Mouse (Mus musculus) olfactory bulb, adult 2 months (tissue): ENCODE data around the gene Ano9. TPM values are rescaled to one million over a fixed set of nuclear protein-coding genes. Genes with fewer than 3 reads are reported as not detected.

Source experiments
- H3K27ac ChIP-seq: fragments of 200-500 bp; 2 replicates; pipeline ENCODE4 v1.5.1; 2012; ENCODE audit warnings: low read depth, low read length; ENCODE audit not compliant: insufficient read depth
- H3K4me1 ChIP-seq: fragments of 200-500 bp; 2 replicates; pipeline ENCODE4 v1.6.1; 2012; ENCODE audit warnings: low read length; ENCODE audit not compliant: control insufficient read depth, insufficient read depth
- H3K4me3 ChIP-seq: fragments of 200-500 bp; 2 replicates; pipeline ENCODE4 v1.5.1; 2012; ENCODE audit warnings: mild to moderate bottlenecking, low read depth, low read length, moderate library complexity; ENCODE audit not compliant: insufficient read depth
- CTCF ChIP-seq: fragments of 200-500 bp; IDR thresholded peaks from 2 replicates; pipeline ENCODE4 v1.5.1; 2012; ENCODE audit warnings: low read depth, mild to moderate bottlenecking, low read length, moderate library complexity; ENCODE audit not compliant: insufficient read depth
- POLR2A ChIP-seq: fragments of 200-500 bp; IDR thresholded peaks from 2 replicates; pipeline ENCODE4 v1.6.1; 2012; ENCODE audit warnings: mild to moderate bottlenecking, low read depth, low read length, moderate library complexity; ENCODE audit not compliant: insufficient read depth
- WGBS: fragments of 180-500 bp; shearing (Covaris S2); methylation state at CpG from one replicate; pipeline ENCODE4 v1.1.7; 2018; 5-methylcytosine and 5-hydroxymethylcytosine counted together
- polyA plus RNA-seq: library from polyadenylated mRNA; stranded (reverse); fragments of >200 nt; gene quantifications from 2 replicates; pipeline ENCODE4 v1.2.4, GENCODE M21; 2012; ENCODE audit warnings: low replicate concordance; ENCODE audit not compliant: missing spikeins, insufficient read depth, insufficient read length

Gene Ano9
- polyA plus RNA-seq, 1 experiment = not detected

GRCm38 (mm10) chr7:141120605-141121004 lies 3.0 kb upstream of the Ano9 start:
- no peak overlapping the region for H3K4me3 ChIP-seq
- H3K4me1 ChIP-seq = peaks cover 7% of the 10 kb centered on the region; the same call in 1 of the 2 replicates
- WGBS = 86% methylated on average over 3 of the region's 3 CpGs
- H3K27ac ChIP-seq = no peak overlapping the region
- TF ChIP-seq CTCF (no peak), POLR2A (no peak)

GRCm38 (mm10) chr7:141119487-141119886 lies 1.9 kb upstream of the Ano9 start:
- Histone ChIP-seq H3K4me1 (peaks cover 7% of the 10 kb centered on the region; the same call in 1 of the 2 replicates), H3K4me3 (no peak overlapping the region), H3K27ac (no peak overlapping the region)
- no peak for TF ChIP-seq POLR2A
- TF ChIP-seq CTCF = no peak
- 85% methylated on average over 3 of the region's 3 CpGs for WGBS

DNA sequence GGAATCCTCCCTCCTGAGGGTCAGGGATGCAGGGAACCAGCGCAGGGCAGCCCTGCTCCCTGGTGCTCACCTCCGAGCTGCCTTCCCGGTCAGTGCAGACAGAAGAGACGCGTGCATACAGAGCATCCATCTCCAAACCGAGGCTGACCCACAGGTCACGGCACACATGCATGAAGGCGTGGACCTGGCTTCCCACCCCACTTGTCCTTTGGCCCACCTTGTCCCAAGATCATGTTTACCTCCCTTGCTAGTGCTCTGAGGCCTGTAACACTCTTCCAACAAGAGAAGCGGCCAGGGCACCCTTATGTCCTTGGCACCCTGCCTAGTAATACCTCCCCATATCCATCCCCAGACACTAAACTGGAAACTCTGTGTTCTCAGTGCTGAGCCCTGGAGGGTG lies 1.7 kb downstream of the Ano9 start:
- 89% methylated on average over 9 of the region's 9 CpGs for WGBS
- TF ChIP-seq POLR2A (no peak), CTCF (no peak)
- H3K4me1 ChIP-seq = no peaks in the 10 kb centered on the region
- H3K4me3 ChIP-seq = no peak overlapping the region
- no peak overlapping the region for H3K27ac ChIP-seq

GRCm38 (mm10) chr7:141103161-141103560 lies 14.4 kb downstream of the Ano9 start:
- TF ChIP-seq POLR2A (no peak), CTCF (no peak)
- no peak overlapping the region for H3K27ac ChIP-seq
- H3K4me1 ChIP-seq = peaks cover 11% of the 10 kb centered on the region
- no peak overlapping the region for H3K4me3 ChIP-seq
- 72% methylated on average over 3 of the region's 3 CpGs for WGBS

GRCm38 (mm10) chr7:141099911-141100691 lies 17.5 kb downstream of the Ano9 start, which contains the start of gene Sigirr:
TSS of gene Sigirr (minus strand) at chr7:141100572.
- TF ChIP-seq POLR2A (no peak), CTCF (no peak)
- peak within 1 kb of the TSS; percentile 31 for H3K4me3 ChIP-seq
- peaks cover 11% of the 10 kb centered on the region for H3K4me1 ChIP-seq
- WGBS = 3% methylated on average over 56 of the region's 56 CpGs
- H3K27ac ChIP-seq = no peak within 1 kb of the TSS

- peaks cover 14% of the 10 kb centered on the region for H3K4me1 ChIP-seq
- no peak for TF ChIP-seq CTCF
- no peak for TF ChIP-seq POLR2A
- no peak overlapping the region for H3K4me3 ChIP-seq
- WGBS = 82% methylated on average over 5 of the region's 5 CpGs
- no peak overlapping the region for H3K27ac ChIP-seq
Observed at GRCm38 (mm10) chr7:141097177-141097576, 20.4 kb downstream of the Ano9 start.

DNA sequence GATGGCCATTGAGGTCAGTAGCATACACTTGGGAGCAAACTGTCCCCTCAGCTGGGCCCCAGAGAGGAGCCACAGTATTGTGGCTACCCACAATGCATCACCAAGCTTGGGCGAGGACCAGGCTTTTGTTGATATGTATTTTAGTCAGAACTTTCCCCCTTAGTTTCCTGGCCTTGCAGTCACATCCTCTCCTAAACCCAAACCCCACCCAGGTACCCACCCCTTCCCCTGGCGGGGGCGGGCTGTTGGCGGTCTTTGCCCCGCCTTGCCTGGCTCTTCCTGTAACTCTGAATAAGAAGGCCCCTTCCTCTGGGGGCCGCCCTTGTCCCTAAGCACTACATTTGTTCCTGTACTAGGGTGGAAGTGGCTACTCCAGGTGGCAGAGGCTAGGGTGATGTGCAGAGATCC lies 21.0 kb downstream of the Ano9 start:
- TF ChIP-seq POLR2A = no peak
- TF ChIP-seq CTCF = no peak
- Histone ChIP-seq H3K4me3 (peak overlapping the region; percentile 17; the same call in 1 of the 2 replicates), H3K4me1 (peaks cover 16% of the 10 kb centered on the region), H3K27ac (no peak overlapping the region)
- 55% methylated on average over 6 of the region's 6 CpGs for WGBS

GRCm38 (mm10) chr7:141096021-141096420 lies 21.6 kb downstream of the Ano9 start:
- WGBS = 75% methylated on average over 6 of the region's 6 CpGs
- Histone ChIP-seq H3K4me3 (peak overlapping the region; percentile 17; the same call in 1 of the 2 replicates), H3K4me1 (peaks cover 16% of the 10 kb centered on the region), H3K27ac (no peak overlapping the region; the same call in 1 of the 2 replicates)
- TF ChIP-seq CTCF (no peak), POLR2A (no peak)

GRCm38 (mm10) chr7:141094487-141095205 lies 23.0 kb downstream of the Ano9 start:
- TF ChIP-seq POLR2A (no peak), CTCF (no peak)
- WGBS = 76% methylated on average over 15 of the region's 15 CpGs
- H3K4me1 ChIP-seq = peaks cover 7% of the 10 kb centered on the region
- no peak overlapping the region for H3K4me3 ChIP-seq
- no peak overlapping the region for H3K27ac ChIP-seq
